Mouse (Mus musculus) kidney, adult 11 months (tissue): ENCODE measurements around the gene Ppp6r3.

Experiments used
- DNase-seq: peaks from one replicate; pipeline ENCODE4 v3.0.0; 2022

Ppp6r3 gene

DNA sequence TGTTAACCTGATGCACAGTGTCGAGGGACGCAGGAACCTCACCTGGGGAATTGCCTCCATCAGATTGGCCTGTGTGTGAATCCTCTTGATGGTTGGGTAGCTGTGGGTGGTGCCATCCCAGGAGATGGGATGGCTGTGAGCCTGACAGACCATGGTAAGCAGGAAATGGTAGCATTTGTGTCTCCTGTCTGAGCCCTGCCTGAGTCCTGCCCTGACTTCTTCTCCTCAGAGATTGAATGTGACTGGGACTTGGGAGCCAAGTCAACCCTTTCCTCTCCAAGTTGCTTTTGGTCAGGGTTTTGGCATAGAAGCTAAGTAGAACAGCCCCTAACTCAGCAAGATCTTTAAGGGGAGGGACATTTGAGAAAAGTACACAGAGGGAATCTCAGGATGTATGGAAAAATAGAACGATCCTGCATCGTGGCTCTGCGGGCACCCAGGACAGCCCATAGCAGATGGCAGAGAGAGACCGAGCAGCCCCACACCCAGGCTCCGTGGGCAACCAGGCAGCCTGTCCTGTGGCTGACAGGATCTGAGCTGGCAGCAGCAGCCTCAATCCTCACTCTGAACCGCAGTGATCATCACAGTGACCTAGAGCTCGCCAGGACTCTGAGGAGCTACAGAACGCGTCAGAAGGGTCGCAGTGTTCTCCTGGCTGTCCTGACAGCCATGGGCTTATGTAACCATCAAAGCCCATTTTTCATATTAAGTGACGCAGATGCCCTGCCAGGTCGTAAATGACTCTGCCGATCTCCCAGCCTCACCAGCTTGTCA, 147.3 kb downstream of the Ppp6r3 start:
- DNase-seq, result no peak

DNA sequence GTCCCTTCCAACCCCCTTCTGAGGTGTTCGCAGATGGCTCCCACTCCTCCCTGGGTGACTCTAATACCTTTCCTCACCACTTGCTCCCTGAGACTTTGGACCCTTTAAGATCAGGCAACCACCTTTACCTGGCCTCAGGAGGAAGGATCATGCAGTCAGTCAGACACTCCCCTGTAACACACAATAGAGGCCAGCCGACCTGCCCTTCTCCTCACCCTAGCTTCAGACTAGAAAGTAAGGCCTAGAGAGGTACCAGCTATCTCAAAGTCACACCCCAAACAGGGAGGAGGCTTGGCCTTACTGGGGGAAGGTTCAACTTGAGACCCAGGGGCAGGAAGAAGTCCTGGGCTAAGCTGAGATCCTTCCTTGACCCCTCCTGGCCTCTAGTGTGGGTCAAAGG, 151.3 kb downstream of the Ppp6r3 start:
- no peak for DNase-seq

DNA sequence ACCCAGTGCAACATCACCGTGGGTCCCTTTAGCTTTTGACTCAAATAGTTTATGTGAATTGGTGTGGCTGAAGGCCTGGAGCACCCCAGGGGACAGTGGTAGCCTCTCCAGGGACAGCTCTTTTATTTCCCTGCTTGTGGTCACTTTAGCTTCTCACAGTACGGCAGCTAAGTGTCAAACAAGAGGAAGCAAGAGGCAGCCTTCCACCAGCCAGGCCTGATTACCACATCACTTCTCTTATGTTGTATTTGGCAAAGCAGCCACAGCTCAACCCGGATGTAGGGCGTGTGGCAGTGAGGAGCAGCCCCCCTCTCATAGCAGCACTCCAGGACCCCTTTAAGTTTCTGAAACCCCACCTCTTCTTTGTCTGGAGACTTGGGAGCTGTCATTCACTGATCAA, 152.6 kb downstream of the Ppp6r3 start:
- no peak for DNase-seq

DNA sequence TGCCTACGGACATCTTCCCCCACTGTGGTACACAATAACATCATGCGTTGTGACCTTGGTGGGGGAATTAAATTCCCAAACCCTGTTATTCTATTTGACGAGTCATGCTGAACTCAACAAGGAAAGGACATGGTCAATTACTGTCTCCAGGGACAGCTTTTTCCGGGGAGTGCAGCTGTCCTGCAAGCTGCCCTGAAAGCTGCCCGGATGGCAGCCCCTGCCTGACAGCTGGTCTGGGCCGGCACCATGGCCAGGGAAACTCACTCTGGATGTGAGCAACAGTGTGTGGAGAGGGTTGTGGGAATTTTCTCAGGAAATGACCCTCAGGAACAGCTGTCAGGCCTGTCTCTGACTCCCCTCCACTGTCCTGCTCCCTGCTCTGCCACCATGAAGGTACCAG, 153.1 kb downstream of the Ppp6r3 start:
- no peak for DNase-seq

DNA sequence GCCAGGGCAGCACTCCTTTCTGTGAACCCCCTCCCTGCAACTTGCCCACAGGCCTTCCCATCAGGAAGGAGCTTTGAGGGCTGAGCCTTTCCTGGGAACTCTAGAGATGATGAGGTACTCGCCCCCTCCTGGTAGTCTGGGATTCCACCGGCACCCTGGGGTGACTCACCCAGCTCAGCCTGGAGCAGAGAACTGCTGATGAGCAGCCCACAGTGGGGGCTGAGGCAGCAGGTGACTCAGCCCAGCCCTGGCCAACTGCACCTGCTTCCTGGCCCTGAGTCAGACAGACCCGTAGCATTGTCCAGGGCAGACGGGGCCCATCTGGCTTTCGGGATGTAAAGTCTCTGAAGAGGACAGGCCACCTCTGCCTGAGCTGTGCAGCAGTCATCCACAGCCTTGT, 156.3 kb downstream of the Ppp6r3 start:
- no peak for DNase-seq

DNA sequence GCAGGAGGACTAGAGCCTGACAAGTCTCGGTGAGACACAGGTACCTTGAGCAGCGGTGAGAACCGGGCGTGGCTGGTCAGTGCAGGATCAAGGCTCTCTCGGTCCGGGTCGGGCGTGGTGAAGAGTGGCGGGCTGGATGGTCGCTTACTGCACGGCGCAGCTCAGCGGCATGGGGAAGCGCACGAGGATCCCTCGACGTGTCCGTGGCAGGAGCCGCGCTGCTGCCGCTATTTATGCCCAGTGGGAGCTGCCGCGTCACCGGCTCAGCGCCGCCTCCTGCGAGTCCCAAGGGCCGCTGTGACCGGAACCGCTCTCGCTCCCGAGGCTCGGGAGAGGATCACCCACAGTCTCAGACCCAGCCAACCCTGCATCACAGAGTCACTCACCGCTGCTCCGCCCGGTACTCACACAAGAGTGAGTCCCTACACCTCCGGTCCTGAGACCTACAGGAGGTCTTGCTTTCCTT, 161.2 kb downstream of the Ppp6r3 start, which contains the start of gene Gal:
Gene Gal, minus strand, starts transcription at position 277 of the 466 bp plus-strand sequence.
- no peak for DNase-seq

DNA sequence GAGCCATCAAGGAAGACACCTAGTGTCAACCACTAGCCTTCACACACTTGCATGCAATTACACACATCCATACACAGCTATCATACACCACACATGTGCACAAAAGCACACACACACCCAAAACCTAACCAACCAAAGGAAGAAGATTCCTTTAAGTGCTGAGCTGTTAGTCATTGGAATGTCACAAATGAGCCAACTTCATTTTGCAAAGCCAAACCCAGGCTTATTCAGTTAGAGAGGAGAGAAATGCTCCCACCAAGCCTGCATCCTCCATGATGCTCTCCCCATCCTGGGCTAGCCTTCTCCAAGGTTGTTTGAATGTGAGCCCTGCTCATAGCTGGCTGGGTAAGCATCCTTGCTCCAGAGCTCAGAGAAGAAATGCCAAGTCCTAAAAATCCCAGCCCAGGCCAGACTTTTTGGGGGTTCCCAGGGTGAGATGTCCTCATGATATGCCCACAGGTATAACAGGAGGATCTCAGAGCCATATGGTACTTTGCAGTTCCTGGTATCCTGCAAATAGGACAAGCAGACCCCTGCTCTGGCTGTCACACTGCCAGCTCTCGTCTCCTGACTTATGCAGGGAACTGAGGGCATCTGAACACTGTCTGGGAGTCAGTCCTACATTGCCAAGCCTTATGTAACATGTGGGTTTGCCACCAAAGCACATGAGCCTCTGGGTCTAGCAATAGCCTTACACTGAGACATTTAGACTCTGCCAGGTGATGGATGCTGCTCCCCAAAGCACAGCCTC, 169.8 kb downstream of the Ppp6r3 start:
- DNase-seq, result no peak
